Mouse (Mus musculus) bone marrow, adult 2 months (tissue): ENCODE data around the gene Ddx39. TPM values are rescaled to one million over a fixed set of nuclear protein-coding genes. Genes with fewer than 3 reads are reported as not detected.

Experiments used
- H3K27ac ChIP-seq: fragments of 200-500 bp; 2 replicates; pipeline ENCODE4 v1.5.1; 2012; ENCODE audit warnings: low read depth, mild to moderate bottlenecking, control low read depth, inconsistent platforms, low read length; ENCODE audit not compliant: control insufficient read depth, poor library complexity, insufficient read depth
- H3K4me1 ChIP-seq: fragments of 200-500 bp; 2 replicates; pipeline ENCODE4 v1.6.1; 2011; ENCODE audit warnings: low read length; ENCODE audit not compliant: control insufficient read depth, insufficient read depth
- H3K4me3 ChIP-seq: fragments of 200-500 bp; replicated peaks from 2 replicates; pipeline ENCODE3; 2011; ENCODE audit warnings: mild to moderate bottlenecking, low read depth, low read length, control low read depth; ENCODE audit not compliant: control insufficient read depth
- CTCF ChIP-seq: fragments of 200-500 bp; IDR thresholded peaks from 2 replicates; pipeline ENCODE4 v1.5.1; 2011; ENCODE audit warnings: low read length, control low read depth; ENCODE audit not compliant: control insufficient read depth, insufficient read depth
- POLR2A ChIP-seq: fragments of 200-500 bp; IDR thresholded peaks from 2 replicates; pipeline ENCODE4 v1.6.1; 2011; ENCODE audit warnings: low read depth, mild to moderate bottlenecking, control low read depth, low read length, borderline replicate concordance; ENCODE audit not compliant: control insufficient read depth
- whole genome bisulfite sequencing: fragments of 180-500 bp; shearing (Covaris S2); methylation state at CpG from one replicate; pipeline ENCODE4 v1.1.7; 2018; 5-methylcytosine and 5-hydroxymethylcytosine counted together
- polyA plus RNA-seq: library from polyadenylated mRNA; stranded (reverse); fragments of >200 nt; gene quantifications from 2 replicates; pipeline ENCODE4 v1.2.4, GENCODE M21; 2011; ENCODE audit warnings: low replicate concordance; ENCODE audit not compliant: missing spikeins, insufficient read depth, insufficient read length

Gene Ddx39
- 74.2 and 81.0 TPM in 2 replicates for polyA plus RNA-seq

DNA sequence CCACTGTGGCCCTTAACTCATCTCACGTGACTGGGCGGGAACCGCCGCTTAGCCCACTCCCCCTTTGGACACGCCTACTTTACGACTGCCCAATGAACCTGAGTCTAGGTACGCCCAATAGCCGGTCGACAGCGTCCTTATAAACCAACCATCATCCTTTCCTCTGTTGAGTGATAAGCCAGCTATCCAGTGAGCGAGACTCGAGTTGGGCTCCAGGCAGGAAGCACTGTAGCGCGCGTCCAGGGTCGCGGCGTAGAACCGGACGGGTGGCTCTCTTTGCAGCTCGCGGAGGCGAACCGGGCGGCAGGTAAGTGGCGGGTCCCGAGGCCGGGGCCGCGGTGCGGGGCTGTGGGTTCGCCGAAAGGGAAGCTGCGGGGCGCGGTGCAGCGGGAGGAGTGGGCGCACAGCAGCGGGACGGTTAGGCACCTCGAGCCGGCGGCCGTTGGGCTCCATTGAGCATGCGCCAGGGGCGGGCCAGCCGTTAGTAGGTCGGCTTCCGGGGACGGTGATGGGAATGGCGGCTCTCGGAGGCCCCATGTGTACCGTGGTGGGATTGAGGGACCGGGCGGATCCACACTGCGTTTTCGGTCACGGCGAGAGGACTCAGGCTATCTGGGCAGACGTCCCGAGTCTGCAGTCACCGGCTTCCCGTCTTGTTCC lies at the start of gene Ddx39:
Gene Ddx39, plus strand, starts transcription at position 147 of the 660 bp plus-strand sequence.
- Histone ChIP-seq H3K4me3 (peak within 1 kb of the TSS; percentile 98), H3K27ac (peak within 1 kb of the TSS; percentile 93), H3K4me1 (peaks cover 1% of the 10 kb centered on the region; the same call in 1 of the 2 replicates)
- TF ChIP-seq POLR2A: peak; percentile 84; the same call in 1 of the 2 replicates
- TF ChIP-seq CTCF: no peak
- 0% methylated on average over 63 of the region's 63 CpGs for WGBS

DNA sequence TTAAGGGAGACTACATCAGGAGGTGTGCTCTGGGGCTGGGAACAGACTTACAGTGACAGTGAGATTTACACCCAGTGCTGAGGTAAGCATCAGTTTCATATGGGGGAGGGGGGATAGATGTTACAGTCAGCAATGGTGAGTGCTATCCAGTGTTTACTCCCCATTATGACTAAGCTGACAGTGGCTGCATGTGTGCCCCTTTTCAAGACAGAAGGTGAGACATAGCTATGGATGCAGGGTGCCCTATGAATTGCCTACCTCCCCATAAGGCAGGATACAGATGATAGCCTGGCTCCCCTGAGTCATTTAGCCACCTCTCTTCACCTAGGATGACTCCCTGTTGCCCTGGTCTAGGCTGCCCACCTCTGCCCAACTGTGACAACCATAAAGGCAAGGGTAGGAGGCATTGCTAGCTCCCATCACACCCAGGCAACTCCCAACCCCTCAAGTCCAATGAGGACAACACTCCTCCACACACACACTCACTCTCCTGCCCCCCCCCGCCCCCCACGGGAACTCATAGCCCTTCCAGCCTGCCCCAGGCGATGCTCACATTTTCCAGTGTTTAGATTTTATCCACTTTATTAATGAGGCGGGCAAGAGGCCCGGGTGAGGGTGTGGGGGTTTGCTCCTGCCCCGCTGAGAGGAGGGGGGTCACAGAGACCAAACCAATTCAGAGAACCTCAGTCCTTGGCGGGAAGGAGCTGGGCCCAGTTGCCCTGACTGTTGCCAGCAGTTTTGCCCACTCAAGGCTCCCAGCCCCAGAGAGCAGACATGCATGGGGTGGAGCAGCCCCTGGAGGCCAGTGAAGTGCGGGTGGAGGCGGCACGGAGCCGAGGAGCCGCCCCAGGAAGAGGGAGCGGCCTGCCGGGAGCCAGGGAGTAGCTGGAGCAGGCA lies 48.8 kb upstream of the Ddx39 start, which contains the start of gene Ptger1:
Gene Ptger1, plus strand, starts transcription at position 710 of the 897 bp plus-strand sequence.
- 38% methylated on average over 14 of the region's 14 CpGs for WGBS

DNA sequence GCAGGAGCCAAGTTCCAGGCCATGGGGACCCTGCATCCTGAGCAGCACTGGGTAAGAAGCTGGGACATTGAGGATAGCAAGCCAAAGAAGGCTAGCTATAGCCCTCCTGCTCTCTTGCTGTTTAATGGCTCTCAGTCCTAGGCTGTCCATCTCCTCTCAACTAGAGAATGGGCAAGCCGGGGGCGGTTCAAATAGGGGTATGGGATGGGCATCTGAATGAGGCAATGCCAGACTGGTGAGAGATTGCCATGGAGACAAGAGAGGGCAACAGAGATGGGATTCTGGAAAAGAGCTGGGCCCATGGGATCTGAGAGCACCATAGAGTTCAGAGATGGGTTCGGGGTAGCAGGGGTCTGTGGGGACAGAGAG lies 48.1 kb upstream of the Ddx39 start:
- H3K27ac ChIP-seq: no peak overlapping the region
- H3K4me3 ChIP-seq: no peak overlapping the region
- TF ChIP-seq POLR2A: no peak
- H3K4me1 ChIP-seq: peaks cover 2% of the 10 kb centered on the region; the same call in 1 of the 2 replicates
- 80% methylated on average over 3 of the region's 3 CpGs for WGBS

More for the DNA sequence above, 48.8 kb upstream of the Ddx39 start, which contains the start of gene Ptger1:
- Histone ChIP-seq H3K4me3 (no peak within 1 kb of the TSS), H3K27ac (no peak within 1 kb of the TSS), H3K4me1 (peaks cover 2% of the 10 kb centered on the region; the same call in 1 of the 2 replicates)
- TF ChIP-seq POLR2A: no peak
- TF ChIP-seq CTCF: no peak

DNA sequence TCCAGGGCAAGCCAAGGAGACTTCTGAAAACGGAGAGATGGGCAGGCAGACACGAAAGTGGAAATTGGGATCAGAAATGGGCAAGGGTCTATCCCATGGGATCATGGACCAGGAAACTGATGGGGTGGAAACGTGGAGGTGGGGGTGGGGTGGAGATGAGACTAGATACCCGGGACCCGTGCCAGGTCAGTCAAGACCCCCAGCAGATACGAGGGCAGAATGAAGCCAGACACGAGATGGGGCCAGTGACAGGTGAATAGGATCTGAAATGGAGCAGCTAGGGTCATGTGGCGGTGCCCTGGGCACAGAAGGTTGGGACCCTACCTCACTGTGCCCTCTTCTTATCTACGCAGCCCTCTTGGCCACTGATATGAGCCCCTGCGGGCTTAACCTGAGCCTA lies 47.5 kb upstream of the Ddx39 start:
- Histone ChIP-seq H3K4me3 (no peak overlapping the region), H3K4me1 (peaks cover under 1% of the 10 kb centered on the region; the same call in 1 of the 2 replicates), H3K27ac (no peak overlapping the region; the same call in 1 of the 2 replicates)
- WGBS: 83% methylated on average over 10 of the region's 10 CpGs
- no peak for TF ChIP-seq CTCF
- TF ChIP-seq POLR2A: no peak

DNA sequence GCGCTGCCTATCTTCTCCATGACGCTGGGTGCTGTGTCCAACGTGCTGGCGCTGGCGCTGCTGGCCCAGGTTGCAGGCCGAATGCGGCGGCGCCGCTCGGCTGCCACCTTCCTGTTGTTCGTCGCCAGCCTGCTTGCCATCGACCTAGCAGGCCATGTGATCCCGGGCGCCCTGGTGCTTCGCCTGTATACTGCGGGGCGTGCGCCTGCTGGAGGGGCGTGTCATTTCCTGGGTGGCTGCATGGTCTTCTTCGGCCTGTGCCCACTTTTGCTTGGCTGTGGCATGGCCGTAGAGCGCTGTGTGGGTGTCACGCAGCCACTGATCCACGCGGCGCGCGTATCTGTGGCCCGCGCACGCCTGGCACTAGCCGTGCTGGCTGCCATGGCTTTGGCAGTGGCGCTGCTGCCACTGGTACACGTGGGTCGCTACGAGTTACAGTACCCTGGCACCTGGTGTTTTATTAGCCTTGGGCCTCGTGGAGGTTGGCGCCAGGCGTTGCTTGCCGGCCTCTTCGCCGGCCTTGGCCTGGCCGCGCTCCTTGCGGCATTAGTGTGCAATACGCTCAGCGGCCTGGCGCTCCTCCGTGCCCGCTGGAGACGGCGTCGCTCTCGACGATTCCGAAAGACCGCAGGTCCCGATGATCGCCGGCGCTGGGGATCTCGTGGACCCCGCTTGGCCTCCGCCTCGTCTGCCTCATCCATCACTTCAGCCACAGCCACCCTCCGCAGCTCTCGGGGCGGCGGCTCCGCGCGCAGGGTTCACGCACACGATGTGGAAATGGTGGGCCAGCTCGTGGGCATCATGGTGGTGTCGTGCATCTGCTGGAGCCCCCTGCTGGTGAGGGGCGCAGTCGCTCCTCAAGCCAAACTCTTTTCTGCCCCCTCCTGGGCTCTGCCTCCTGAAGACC lies 46.7 kb upstream of the Ddx39 start:
- no peak overlapping the region for H3K4me3 ChIP-seq
- WGBS: 47% methylated on average over 80 of the region's 80 CpGs

DNA sequence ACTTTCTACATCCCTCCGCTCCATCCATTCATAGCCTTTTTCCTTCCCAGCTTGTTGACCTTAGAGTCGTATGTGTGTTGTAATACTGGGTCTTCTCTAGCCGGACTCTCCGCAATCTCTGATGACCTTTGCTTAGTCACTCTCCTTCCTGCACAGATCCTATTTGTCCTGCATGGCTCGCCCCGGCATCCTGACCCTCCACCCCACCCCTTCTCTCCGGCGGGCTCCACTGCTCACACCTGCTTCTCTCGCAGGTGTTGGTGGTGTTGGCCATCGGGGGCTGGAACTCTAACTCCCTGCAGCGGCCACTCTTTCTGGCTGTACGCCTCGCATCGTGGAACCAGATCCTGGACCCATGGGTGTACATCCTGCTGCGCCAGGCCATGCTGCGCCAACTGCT lies 46.0 kb upstream of the Ddx39 start:
- Histone ChIP-seq H3K27ac (no peak overlapping the region), H3K4me1 (no peaks in the 10 kb centered on the region), H3K4me3 (no peak overlapping the region)
- 82% methylated on average over 16 of the region's 16 CpGs for WGBS
- TF ChIP-seq POLR2A (no peak), CTCF (no peak)

More for the DNA sequence above, 46.7 kb upstream of the Ddx39 start:
- Histone ChIP-seq H3K27ac (peak overlapping the region; percentile 6; the same call in 1 of the 2 replicates), H3K4me1 (no peaks in the 10 kb centered on the region)
- TF ChIP-seq POLR2A: peak; percentile 5; the same call in 1 of the 2 replicates
- TF ChIP-seq CTCF: peak; percentile 64; the same call in 1 of the 2 replicates

DNA sequence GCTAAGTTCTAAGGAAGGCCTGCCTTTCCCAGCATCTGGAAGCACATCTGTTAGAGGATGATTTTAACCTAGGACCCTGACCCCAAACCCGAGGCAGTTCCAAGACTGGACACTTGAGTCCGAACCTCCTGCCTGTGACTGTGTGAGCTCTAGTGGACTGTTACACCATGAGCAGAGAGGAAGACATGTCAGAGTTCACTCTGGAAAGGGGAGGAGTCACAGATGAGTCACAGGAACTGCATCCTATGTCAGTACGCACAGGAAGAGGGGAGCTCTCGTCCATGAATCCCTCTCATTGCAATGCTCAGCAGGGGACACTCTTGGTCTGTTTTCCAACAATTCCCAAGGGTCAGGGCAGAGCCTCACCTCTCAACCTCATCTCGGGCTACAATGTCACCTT lies 42.0 kb upstream of the Ddx39 start:
- WGBS: 80% methylated on average over 5 of the region's 5 CpGs
- H3K4me1 ChIP-seq: no peaks in the 10 kb centered on the region
- no peak overlapping the region for H3K4me3 ChIP-seq
- TF ChIP-seq CTCF: no peak
- TF ChIP-seq POLR2A: no peak
- no peak overlapping the region for H3K27ac ChIP-seq
